Mouse (Mus musculus) left cerebral cortex, adult 2 months (tissue): ENCODE data around the gene Tmco1. TPM values are rescaled to one million over a fixed set of nuclear protein-coding genes. Genes with fewer than 3 reads are reported as not detected.

Source experiments
- DNase-seq, 2 experiments: peaks; one replicate each; pipeline ENCODE4 v3.0.0; 2021 to 2022; ENCODE audit warnings: low spot score in 2 of 2, mixed read lengths in 1 of 2; ENCODE audit errors: extremely low spot score in 1 of 2
- H3K27ac ChIP-seq: fragments of 200-600 bp; 2 replicates; pipeline ENCODE4 v1.8.1; 2022
- H3K4me3 ChIP-seq: fragments of 200-600 bp; 2 replicates; pipeline ENCODE4 v1.8.1; 2022
- CTCF ChIP-seq: fragments of 200-600 bp; IDR thresholded peaks from 2 replicates; pipeline ENCODE4 v1.8.1; 2022; ENCODE audit warnings: antibody characterized with exemption, mild to moderate bottlenecking, moderate library complexity
- intact Hi-C: fragments of 180-260 bp; cut with DNase I; formaldehyde crosslinking; loops from one replicate; pipeline ENCODE4 v1.15.1; 2025
- microRNA-seq, 2 experiments: library from miRNA; unstranded; fragments of <30 nt; microRNA quantifications; one replicate each; pipeline ENCODE4 v1.2.0; 2021
- total RNA-seq, 2 experiments: library from RNA; stranded (reverse); gene quantifications; 2 replicates each; pipeline ENCODE4 v1.2.3; 2021

Tmco1 gene
- total RNA-seq, 2 experiments from 2014 or later, result 43.2 to 50.3 TPM

DNA sequence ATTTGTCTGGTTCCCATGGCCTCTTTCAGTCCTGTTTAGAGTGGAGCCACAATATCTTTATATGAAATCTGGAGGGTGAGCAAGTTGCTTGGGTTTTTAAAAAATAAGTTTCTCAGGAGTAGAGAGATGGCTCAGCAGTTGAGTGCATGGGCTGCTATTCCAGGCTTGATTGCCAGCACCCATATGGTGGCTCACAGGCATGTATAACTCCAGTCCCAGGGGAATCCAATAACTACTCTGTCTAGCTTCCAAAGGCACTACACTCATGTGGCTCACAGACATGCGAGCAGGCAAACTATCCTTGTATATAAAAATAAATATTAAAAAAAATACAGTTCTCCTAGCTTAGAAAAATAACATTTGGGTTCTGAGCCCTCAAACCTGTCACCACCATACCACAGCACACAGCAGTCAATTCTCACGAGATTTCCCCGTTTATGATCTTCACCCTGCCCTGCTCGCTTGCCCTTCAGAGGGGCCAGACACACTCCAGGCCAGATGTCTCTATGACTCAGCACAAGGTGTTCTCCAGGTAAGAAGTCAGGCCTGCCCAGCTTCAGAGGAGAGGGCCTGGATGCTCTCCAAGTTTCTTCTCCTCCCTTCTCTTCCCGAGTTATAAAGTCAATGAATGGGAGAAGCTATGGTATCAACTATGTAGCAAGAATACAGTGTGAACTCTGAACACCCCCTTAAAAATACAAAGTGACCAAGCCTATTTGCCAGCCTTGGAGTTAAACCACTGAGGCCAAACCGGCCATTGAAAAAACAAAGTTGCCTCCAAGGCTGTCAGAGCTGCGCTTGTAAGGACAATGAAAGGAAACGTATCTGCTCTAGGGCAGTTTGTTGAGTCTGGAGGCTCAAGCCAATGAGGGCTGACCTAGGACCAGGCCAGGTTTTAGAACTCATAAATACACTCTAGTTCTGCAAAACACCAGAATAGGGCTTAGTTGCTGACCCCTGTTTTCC lies 73.2 kb downstream of the Tmco1 start:
- H3K27ac ChIP-seq, result no peak overlapping the region
- no peak overlapping the region for H3K4me3 ChIP-seq
- intact Hi-C loops, result no loop called here
- no peak for TF ChIP-seq CTCF
- no peak for DNase-seq

DNA sequence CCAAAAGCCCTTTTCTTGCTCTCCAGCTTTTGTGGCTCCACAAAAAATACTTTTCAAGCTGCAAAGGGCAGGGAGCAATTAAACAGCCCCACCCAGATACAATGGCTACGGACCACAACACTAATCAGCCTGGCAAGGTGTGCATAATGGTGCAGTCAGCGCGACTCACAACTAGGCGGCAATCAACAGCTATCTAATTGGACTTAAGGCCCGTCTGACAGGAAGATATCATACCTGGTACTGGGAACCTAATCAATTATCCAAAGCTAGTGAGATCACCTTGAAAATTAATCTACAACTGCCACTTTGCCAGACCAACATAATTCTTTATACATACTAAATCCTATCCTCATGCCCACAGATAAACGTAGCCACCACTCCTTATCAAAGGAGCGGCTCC lies 74.1 kb downstream of the Tmco1 start:
- Histone ChIP-seq H3K27ac (no peak overlapping the region), H3K4me3 (no peak overlapping the region)
- TF ChIP-seq CTCF, result no peak
- intact Hi-C loops, result no loop called here
- no peak for DNase-seq

DNA sequence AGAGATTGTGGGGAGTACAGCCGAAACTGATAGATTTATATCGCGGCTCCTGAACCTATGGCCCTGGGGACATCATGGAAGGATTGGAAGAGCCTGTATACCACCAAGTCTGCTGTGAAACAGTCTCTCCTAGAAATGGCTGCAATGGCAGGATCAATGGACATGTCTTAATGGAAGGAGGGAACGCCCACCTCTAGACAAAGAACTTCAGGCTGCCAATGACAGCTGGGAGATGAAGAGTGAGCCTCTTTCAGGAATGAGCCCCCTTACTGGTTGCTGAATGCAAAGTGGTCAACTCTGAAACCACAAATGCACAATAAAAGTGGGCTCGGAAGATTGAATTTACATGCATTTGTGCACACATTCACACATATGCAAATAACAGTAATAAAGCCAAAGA lies 74.6 kb downstream of the Tmco1 start:
- intact Hi-C loops, result no loop called here
- Histone ChIP-seq H3K4me3 (no peak overlapping the region), H3K27ac (no peak overlapping the region)
- no peak for DNase-seq
- TF ChIP-seq CTCF, result no peak

DNA sequence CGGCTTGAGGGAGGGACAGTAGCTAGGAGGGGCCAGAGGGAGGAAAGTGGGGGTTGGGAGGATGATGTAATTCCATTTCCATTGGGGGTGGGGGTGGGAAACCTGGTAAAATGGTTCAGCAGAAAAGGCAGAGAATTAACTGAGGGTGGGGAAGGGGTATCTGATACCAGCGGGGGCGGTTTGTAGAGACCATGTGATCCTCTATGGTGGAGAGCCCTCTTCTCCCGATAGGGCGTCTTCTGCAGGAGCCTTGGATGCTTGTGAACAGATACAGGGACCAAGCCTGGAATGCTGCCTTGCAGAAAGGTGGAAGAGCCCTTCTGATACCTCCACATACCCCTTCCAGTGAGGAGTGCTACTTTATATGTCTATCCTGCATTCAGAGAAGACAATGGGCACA lies 75.0 kb downstream of the Tmco1 start:
- Histone ChIP-seq H3K4me3 (no peak overlapping the region), H3K27ac (no peak overlapping the region)
- DNase-seq, result no peak
- intact Hi-C loops, result no loop called here
- TF ChIP-seq CTCF, result no peak

Small RNA genes within 50 kb of the gene (microRNA-seq; reads per million reads assigned to microRNA genes)
- gene Gm25911 (0.24 to 0.73 reads per million in 2 experiments), gene Mir6347 (0 reads per million in 2 experiments)

Other genes with a start within 250 kb of the Tmco1 start
- gene Uck2, start 23.1 kb upstream of the Tmco1 start, total RNA-seq, result 10 to 100 TPM; 30.9 to 42.1 TPM
- gene Aldh9a1, start 41.6 kb downstream of the Tmco1 start, total RNA-seq, result 10 to 100 TPM; 17.4 to 20.4 TPM
- gene Mgst3, start 85.5 kb downstream of the Tmco1 start, total RNA-seq, result 10 to 100 TPM; 93.9 to 94.5 TPM
- gene Lrrc52, start 158.4 kb downstream of the Tmco1 start, total RNA-seq, result not detected